Mouse (Mus musculus) forebrain, embryonic 13.5 days (tissue): Measurements from ENCODE around the gene Rbbp6. TPM values are rescaled to one million over a fixed set of nuclear protein-coding genes. Genes with fewer than 3 reads are reported as not detected.
A peak's percentile ranks its signal among the peaks of the same experiment; 100 is the strongest.

ENCODE experiments used
- ATAC-seq: fragments of 200-750 bp; cut with Nextera tagmentation; 2 replicates; pipeline ENCODE4 v1.8.0; 2017
- H3K27ac ChIP-seq: fragments of 300-500 bp; sonication (generic); 2 replicates; pipeline ENCODE4 v1.5.1; 2015; ENCODE audit warnings: inconsistent platforms, mild to moderate bottlenecking, moderate library complexity
- H3K27me3 ChIP-seq: fragments of 300-500 bp; sonication (generic); 2 replicates; pipeline ENCODE4 v1.6.1; 2015; ENCODE audit warnings: mild to moderate bottlenecking, inconsistent platforms
- H3K36me3 ChIP-seq: fragments of 300-500 bp; sonication (generic); 2 replicates; pipeline ENCODE4 v1.6.1; 2015; ENCODE audit warnings: mild to moderate bottlenecking, inconsistent platforms; ENCODE audit not compliant: poor library complexity, severe bottlenecking
- H3K4me1 ChIP-seq: fragments of 300-500 bp; sonication (generic); 2 replicates; pipeline ENCODE4 v1.6.1; 2015; ENCODE audit warnings: inconsistent platforms
- H3K4me2 ChIP-seq: fragments of 300-500 bp; sonication (generic); 2 replicates; pipeline ENCODE4 v1.6.1; 2015; ENCODE audit warnings: inconsistent platforms, mild to moderate bottlenecking, moderate library complexity
- H3K4me3 ChIP-seq: fragments of 300-500 bp; sonication (generic); 2 replicates; pipeline ENCODE4 v1.5.1; 2015; ENCODE audit warnings: mild to moderate bottlenecking, inconsistent platforms
- H3K9ac ChIP-seq: fragments of 300-500 bp; sonication (generic); 2 replicates; pipeline ENCODE4 v1.6.1; 2015; ENCODE audit warnings: mild to moderate bottlenecking, inconsistent platforms
- H3K9me3 ChIP-seq: fragments of 300-500 bp; sonication (generic); replicated peaks from 2 replicates; pipeline ENCODE4 v1.6.1; 2016; ENCODE audit warnings: inconsistent platforms
- WGBS: fragments of 180-500 bp; shearing (Covaris S2); methylation state at CpG from one replicate; pipeline ENCODE4 v1.1.7; 2015; 5-methylcytosine and 5-hydroxymethylcytosine counted together
- polyA plus RNA-seq: library from polyadenylated mRNA; unstranded; fragments of >200 nt; fragmentation: Nextera tagmentation; extraction: Ambion mirVana; gene quantifications from 2 replicates; pipeline ENCODE4 v1.2.1, GENCODE M21; 2015

The Rbbp6 gene
- polyA plus RNA-seq, 1 experiment from 2014 or later, result 33.8 TPM

DNA sequence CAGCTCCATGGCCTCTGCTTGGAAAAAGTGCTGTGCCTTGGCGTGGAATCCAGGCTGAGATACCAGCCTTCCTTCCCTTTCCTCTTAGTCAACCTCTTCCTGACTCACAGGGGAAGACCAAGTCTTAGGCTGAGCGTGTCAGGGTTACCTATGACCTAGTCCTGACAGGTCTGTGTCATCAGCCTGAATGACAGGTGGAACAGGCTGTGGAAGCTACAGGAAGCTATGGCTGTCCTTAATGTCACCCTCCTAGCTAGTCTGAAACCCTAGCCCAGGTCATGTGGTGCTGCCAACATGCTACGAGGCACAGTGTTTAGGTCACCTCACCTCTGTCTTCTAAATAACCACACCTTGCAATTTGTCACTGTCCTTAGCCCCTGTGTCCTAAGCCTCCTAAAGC, 16.2 kb upstream of the Rbbp6 start:
- Histone ChIP-seq H3K27ac (no peak overlapping the region), H3K27me3 (no peaks in the 10 kb centered on the region), H3K9ac (no peak overlapping the region), H3K4me2 (no peak overlapping the region), H3K36me3 (no peaks in the 10 kb centered on the region), H3K4me3 (no peak overlapping the region), H3K9me3 (no peaks in the 10 kb centered on the region), H3K4me1 (no peaks in the 10 kb centered on the region)
- 81% methylated on average over 3 of the region's 3 CpGs for WGBS
- ATAC-seq, result no peak

DNA sequence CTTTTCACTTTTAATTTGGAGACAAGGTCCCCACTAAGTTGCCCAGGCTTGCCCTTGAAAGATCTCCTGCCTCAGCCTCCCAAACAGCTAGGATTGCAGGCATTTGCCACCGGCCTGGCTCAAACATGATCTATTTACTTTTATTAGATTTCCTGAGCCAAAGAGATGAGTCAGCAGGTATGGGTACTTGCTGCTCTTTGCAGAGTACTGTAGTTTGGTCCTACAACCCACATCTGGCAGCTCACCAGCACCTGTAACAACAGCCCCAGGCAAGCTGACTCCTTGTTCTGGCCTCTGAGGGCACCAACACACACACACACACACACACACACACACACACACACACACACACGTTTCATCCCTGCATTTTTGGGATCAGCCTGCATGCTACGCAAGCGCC, 14.0 kb upstream of the Rbbp6 start:
- H3K9ac ChIP-seq, result no peak overlapping the region
- 86% methylated on average over 4 of the region's 4 CpGs for WGBS
- no peaks in the 10 kb centered on the region for H3K4me1 ChIP-seq
- H3K9me3 ChIP-seq, result no peaks in the 10 kb centered on the region
- ATAC-seq, result no peak
- H3K4me2 ChIP-seq, result no peak overlapping the region
- H3K4me3 ChIP-seq, result no peak overlapping the region
- H3K27ac ChIP-seq, result no peak overlapping the region
- no peaks in the 10 kb centered on the region for H3K36me3 ChIP-seq
- no peaks in the 10 kb centered on the region for H3K27me3 ChIP-seq

DNA sequence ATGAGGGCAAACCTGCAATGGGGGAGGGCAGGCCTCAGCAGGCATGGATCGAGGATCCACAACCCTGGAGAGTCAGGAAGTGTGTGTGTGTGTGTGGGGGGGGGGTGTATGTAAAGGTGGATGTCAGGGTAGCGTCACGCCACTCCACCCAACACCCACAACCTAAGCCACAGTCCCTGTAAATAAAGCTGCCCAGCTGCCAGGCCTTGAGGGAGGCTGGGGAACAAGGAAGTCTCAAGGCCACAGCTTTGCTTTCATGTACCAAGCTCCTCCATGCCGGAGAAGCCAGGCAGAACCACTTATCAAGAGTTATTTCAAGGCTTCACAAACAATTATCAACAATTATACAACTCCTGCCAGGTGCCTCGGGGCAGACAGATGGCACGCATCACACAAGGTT, 13.4 kb upstream of the Rbbp6 start:
- H3K27ac ChIP-seq, result no peak overlapping the region
- no peaks in the 10 kb centered on the region for H3K9me3 ChIP-seq
- ATAC-seq, result no peak
- no peaks in the 10 kb centered on the region for H3K36me3 ChIP-seq
- WGBS, result 84% methylated on average over 6 of the region's 6 CpGs
- no peaks in the 10 kb centered on the region for H3K4me1 ChIP-seq
- no peak overlapping the region for H3K4me2 ChIP-seq
- no peaks in the 10 kb centered on the region for H3K27me3 ChIP-seq
- H3K4me3 ChIP-seq, result no peak overlapping the region
- no peak overlapping the region for H3K9ac ChIP-seq

DNA sequence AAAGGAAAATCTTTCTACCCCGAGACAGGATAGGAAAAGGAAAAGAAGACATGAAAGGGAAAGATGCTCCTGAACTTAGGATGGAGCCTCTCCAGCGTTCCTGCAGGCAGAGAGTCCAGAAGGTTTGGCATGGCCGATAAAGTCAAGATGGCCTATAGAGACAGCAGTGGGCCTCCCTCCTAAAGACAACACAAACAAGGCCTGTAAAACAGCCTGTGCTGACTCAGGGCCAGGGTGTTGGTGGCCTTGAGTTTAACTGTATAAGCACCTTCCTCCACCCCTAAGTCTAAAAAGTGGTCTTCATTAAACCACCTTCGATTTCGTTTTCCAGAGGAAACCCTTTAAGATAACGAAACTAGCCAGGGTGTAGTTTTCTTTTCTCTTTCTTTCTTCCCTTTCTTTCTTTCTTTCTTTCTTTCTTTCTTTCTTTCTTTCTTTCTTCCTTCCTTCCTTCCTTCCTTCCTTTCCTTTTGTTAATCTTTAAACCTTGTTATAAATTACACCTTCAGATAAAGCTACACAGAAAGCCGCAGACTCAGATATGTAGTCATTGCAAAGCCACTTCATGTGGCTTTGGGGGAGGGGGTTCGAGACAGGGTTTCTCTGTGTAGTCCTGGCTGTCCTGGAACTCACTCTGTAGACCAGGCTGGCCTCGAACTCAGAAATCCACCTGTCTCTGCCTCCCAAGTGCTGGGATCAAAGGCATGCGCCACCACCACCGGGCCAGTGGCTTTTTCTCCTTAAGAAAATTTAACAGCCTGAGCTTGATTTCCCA, 10.8 kb upstream of the Rbbp6 start:
- Histone ChIP-seq H3K4me1 (no peaks in the 10 kb centered on the region), H3K36me3 (no peaks in the 10 kb centered on the region), H3K9ac (no peak overlapping the region), H3K27ac (no peak overlapping the region), H3K27me3 (no peaks in the 10 kb centered on the region), H3K4me2 (no peak overlapping the region), H3K4me3 (no peak overlapping the region), H3K9me3 (no peaks in the 10 kb centered on the region)
- ATAC-seq, result no peak
- WGBS, result 89% methylated on average over 11 of the region's 11 CpGs

DNA sequence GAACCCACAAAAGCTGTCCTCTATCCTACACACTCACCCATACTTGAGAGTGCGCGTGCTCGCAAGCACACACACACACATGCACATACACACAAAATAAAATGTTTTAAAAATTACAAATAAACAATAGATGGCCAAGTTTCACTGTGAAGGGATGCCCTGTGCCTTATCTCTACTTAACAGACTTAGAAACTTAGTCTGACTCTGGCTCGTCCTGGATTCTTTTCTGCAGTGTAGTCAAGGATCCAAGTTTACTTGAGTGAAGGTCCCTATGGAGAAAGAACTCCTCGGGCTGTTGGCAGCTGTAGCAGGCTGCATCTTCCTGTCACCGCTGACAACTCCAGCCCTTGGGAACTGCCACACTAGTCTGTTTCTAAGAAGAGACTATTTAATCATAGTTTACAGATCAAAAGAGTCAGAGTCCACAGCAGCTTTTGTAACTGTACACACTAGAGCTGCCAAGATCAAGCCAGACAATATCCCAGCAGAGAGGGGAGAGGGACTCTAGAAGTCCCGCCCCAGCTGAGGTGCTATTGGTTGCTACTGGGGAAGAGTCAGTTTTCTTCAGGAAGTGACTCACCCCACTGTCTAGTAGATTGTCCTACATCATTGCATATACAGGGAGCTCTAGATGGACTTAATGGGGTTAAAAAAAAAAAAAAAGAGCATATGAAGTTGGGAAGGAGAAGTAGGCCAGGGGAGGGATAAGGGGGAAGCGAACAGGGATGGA, 10.1 kb upstream of the Rbbp6 start:
- no peak overlapping the region for H3K4me3 ChIP-seq
- no peak overlapping the region for H3K9ac ChIP-seq
- no peaks in the 10 kb centered on the region for H3K27me3 ChIP-seq
- H3K9me3 ChIP-seq, result no peaks in the 10 kb centered on the region
- H3K4me2 ChIP-seq, result no peak overlapping the region
- H3K4me1 ChIP-seq, result no peaks in the 10 kb centered on the region
- no peak overlapping the region for H3K27ac ChIP-seq
- H3K36me3 ChIP-seq, result no peaks in the 10 kb centered on the region
- ATAC-seq, result no peak
- WGBS, result 83% methylated on average over 8 of the region's 8 CpGs

DNA sequence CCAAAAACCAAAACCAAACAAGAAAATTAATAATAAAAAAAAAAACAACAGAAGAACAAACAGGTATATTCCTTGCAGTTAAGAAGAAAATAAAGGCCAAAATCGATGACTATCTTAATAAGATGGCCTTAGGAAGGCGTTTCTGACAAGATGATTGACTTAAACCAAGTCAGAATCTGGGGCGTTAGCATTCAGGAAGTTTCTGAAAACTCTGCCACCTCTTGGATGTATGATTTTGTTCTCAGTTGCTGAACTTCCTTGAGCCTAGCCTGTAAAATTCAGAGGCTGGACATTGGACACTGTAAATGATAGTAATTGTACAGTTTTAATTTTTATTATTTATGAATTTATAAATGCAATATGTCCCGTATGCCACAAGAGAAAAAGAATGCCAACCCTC, 3.3 kb downstream of the Rbbp6 start:
- peaks cover 10% of the 10 kb centered on the region for H3K36me3 ChIP-seq
- no peak overlapping the region for H3K9ac ChIP-seq
- peak overlapping the region; percentile 62 for H3K4me2 ChIP-seq
- H3K4me1 ChIP-seq, result peaks cover 30% of the 10 kb centered on the region
- H3K27ac ChIP-seq, result no peak overlapping the region
- H3K9me3 ChIP-seq, result no peaks in the 10 kb centered on the region
- H3K27me3 ChIP-seq, result no peaks in the 10 kb centered on the region
- peak overlapping the region; percentile 99 for H3K4me3 ChIP-seq
- ATAC-seq, result no peak
- WGBS, result 73% methylated on average over 4 of the region's 4 CpGs

DNA sequence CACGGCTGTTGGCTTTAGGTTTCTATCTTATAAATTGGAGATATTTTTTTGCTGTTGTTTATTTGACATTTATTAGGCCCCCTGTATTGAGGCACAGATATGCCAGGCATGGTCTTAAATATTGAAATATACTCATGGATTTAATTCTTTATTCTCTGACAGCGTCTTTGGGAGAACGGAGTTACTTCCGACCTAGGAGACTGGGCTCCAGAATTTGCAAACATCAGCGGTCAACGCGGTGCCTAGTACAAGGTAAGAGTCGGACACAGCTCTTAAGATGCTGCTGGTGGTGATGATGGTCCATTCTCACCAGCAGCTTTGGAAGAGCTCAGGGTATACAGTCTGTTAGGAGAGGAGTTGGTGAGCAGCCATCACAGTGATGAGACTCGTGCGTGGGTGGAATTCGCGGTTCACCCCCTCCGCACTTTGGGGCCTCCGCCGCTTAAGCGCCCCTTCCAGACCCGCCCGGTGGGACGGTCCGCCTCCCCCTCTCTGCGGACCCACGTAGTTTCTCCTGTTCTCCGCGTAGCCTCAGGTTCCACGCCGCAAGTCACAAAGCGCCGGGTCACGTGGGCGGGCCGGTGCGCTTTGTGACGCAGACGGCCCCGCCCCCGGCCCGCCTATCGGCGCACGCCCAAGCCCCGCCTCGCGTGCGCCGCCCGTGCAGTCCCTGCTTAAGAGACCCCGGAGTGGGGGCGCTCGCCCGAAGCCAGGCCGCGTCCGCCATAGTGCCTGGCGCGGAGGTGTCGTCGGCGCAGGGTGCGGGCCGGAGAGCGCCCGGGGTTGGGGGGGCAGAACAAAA, 3.9 kb downstream of the Rbbp6 start:
- peak; percentile 98 for ATAC-seq
- Histone ChIP-seq H3K36me3 (peaks cover 13% of the 10 kb centered on the region), H3K9me3 (no peaks in the 10 kb centered on the region), H3K9ac (peak overlapping the region; percentile 100), H3K27me3 (no peaks in the 10 kb centered on the region), H3K4me3 (peak overlapping the region; percentile 99), H3K27ac (peak overlapping the region; percentile 87), H3K4me1 (peaks cover 36% of the 10 kb centered on the region), H3K4me2 (peak overlapping the region; percentile 91)
- under 1% methylated on average over 62 of the region's 62 CpGs for WGBS

DNA sequence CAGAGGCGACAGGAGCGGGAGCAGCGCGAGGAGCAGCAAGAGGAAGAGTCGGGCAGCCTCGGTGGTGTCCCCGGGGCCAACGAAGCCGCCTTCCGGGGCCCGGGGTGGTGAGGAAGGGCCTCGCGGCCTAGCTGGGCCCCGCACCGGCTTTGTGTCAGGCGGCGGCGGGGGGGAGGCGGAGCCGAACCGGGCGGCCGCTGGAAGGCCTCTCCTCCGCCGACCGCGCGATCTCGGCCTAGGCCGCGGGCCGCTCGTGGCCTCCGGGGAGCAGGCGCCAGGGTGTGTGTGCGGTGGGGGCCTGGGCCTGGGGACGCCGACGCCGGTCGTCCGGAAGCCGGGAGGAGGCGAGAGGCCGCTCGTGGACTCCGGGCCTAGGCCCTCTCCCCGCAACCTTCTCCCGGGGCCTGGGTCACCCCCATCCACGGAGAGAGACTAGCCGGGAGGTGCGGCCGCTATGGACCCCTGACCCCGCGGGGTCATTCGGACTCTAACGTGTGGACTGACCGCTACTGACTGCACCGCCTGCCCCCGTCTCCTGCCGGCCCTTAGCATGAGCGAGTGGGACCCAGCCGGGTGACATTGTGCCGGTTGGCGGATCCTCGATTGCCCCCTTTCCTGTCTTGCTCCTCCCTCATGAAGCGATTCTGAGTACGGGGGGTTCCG, 4.8 kb downstream of the Rbbp6 start:
- Histone ChIP-seq H3K9ac (peak overlapping the region; percentile 100), H3K27ac (peak overlapping the region; percentile 87), H3K36me3 (peaks cover 13% of the 10 kb centered on the region), H3K4me2 (peak overlapping the region; percentile 91), H3K9me3 (no peaks in the 10 kb centered on the region), H3K4me3 (peak overlapping the region; percentile 99), H3K27me3 (no peaks in the 10 kb centered on the region), H3K4me1 (peaks cover 39% of the 10 kb centered on the region)
- under 1% methylated on average over 61 of the region's 69 CpGs for WGBS
- peak; percentile 63 for ATAC-seq

DNA sequence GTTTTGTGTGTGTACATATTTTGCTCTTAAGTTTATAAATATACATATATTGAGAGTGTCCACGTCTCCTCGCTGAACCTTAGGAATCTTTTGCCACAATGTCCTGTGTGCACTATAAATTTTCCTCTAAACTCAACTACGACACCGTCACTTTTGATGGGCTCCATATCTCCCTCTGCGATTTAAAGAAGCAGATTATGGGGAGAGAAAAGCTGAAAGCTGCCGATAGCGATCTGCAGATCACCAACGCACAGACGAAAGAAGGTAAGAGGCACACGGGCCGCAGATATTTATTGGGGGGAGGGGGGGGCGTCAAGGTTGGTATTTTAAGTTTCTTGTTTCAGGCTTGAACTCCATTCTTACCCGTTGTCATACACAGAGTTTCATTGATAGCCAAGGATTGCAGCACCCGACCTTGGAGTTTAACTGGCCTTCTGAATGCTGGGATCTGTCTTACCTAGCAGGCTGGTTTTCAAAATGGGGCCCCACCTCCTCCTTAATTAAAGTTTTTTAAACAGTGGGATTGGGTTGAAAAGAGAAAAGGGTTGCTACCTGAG, 5.5 kb downstream of the Rbbp6 start:
- no peak for ATAC-seq
- Histone ChIP-seq H3K9ac (peak overlapping the region; percentile 100), H3K4me1 (peaks cover 39% of the 10 kb centered on the region), H3K4me2 (peak overlapping the region; percentile 91), H3K4me3 (peak overlapping the region; percentile 99), H3K27me3 (no peaks in the 10 kb centered on the region), H3K27ac (0 out of 2 replicates have a peak overlapping the region, but pooled peaks have one; percentile 87), H3K36me3 (peaks cover 13% of the 10 kb centered on the region), H3K9me3 (no peaks in the 10 kb centered on the region)
- under 1% methylated on average over 14 of the region's 14 CpGs for WGBS

DNA sequence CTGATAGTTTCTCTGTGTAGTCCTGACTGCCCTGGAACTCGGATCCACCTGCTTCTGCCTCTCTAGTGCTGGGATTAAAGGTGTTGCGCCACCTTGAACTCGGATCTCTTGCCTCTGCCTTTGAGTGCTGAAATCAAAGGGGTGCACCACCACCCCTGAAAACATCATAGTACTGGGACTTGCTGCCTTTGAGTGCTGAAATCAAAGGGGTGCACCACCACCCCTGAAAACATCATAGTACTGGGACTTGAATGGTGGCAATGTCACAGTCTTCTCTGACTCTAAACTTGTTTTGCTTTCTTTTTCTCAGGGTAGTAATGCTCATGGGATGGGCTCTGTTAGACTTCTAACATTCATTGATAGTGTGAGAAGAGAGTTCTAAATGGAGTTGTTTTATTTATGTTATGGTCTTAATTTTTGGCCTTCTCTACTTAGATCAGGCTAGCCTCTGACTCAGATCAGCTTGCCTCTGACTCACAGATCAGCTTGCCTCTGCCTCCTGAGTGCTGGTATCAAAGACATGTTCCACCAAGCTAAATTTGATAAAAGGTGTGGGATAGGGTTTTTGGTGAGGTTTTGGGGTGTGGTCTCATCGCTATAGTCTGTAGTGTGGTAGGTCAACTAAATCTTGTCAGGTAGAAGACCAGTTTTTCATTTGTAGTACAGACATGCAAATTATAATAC, 6.7 kb downstream of the Rbbp6 start:
- H3K4me3 ChIP-seq, result peak overlapping the region; percentile 99
- no peaks in the 10 kb centered on the region for H3K9me3 ChIP-seq
- H3K4me2 ChIP-seq, result peak overlapping the region; percentile 91
- peaks cover 18% of the 10 kb centered on the region for H3K36me3 ChIP-seq
- peaks cover 39% of the 10 kb centered on the region for H3K4me1 ChIP-seq
- H3K27ac ChIP-seq, result no peak overlapping the region
- 93% methylated on average over 4 of the region's 4 CpGs for WGBS
- H3K27me3 ChIP-seq, result no peaks in the 10 kb centered on the region
- no peak for ATAC-seq
- H3K9ac ChIP-seq, result peak overlapping the region; percentile 100

DNA sequence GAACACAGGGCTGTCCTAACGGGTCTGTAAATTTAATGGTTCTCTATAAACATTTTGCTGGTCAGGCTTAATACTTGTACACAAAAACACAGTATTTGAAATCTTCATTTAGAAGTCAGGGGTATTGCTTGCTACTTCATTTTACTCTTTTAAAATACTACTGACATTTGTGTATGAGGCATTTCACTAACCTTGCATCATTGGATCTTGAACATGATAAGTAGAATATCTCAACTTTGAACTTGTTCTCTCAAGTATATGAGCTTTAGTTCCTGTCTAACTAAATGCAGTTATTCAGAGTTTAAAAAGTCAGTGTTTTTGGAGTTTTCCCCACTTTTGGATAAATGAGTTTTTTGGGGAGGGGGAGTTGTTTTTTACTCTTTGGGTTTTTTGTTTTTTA, 14.0 kb downstream of the Rbbp6 start:
- H3K4me2 ChIP-seq, result no peak overlapping the region
- H3K9me3 ChIP-seq, result no peaks in the 10 kb centered on the region
- no peaks in the 10 kb centered on the region for H3K27me3 ChIP-seq
- 77% methylated on average over 1 of the region's 1 CpGs for WGBS
- H3K9ac ChIP-seq, result no peak overlapping the region
- H3K4me3 ChIP-seq, result no peak overlapping the region
- peaks cover 2% of the 10 kb centered on the region for H3K4me1 ChIP-seq
- ATAC-seq, result no peak
- peaks cover 25% of the 10 kb centered on the region for H3K36me3 ChIP-seq
- no peak overlapping the region for H3K27ac ChIP-seq
